Mouse (Mus musculus) gastrocnemius, postnatal 4 days (tissue): ENCODE data around the gene Tchp. TPM values are rescaled to one million over a fixed set of nuclear protein-coding genes. Genes with fewer than 3 reads are reported as not detected.

Experiments
- DNase-seq, 2 experiments: peaks; one replicate each; pipeline ENCODE4 v3.0.0; 2021 to 2022; ENCODE audit warnings: low spot score in 2 of 2, mixed read lengths in 2 of 2
- total RNA-seq, 2 experiments: library from RNA; stranded (reverse); gene quantifications; 2 replicates each; pipeline ENCODE4 v1.2.3; 2021

Gene Tchp
- total RNA-seq, 2 experiments from 2014 or later: 6.3 to 6.9 TPM

DNA sequence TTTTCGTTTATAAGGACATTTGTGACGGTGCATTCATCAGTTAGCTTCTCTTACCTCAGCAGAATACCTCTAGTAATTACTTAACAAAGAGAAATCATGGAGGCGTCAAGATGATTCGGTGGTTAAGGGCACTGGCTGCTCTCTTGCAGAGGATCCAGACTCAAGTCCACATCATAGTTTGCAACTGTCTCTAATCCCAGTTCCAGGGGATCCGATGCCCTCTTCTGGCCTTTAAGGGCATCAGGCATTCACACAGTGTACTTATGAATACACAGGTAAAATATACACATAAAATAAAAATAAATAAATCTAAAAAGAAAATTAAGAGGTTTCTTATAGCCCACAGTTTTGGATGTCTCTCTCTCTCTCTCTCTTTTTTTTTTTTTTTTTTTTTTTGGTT, 11.8 kb upstream of the Tchp start:
- DNase-seq: no peak

DNA sequence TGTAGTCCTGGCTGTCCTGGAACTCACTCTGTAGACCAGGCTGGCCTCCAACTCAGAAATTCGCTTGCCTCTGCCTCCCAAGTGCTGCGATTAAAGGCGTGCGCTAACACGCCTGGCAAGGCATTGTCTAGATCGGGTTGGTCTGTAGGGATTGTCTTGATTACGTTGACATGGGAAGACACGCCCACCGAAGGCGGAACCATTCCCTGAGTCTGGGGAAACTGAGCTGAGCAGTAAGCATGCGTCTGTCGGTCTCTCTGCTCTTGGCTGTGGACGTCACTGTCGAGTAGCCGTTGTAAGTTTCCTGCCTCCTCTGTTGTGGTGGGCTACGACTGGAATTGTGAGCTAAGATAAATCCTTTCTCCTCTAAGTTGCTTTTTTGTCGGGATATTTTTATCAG, 10.6 kb upstream of the Tchp start:
- DNase-seq: no peak

DNA sequence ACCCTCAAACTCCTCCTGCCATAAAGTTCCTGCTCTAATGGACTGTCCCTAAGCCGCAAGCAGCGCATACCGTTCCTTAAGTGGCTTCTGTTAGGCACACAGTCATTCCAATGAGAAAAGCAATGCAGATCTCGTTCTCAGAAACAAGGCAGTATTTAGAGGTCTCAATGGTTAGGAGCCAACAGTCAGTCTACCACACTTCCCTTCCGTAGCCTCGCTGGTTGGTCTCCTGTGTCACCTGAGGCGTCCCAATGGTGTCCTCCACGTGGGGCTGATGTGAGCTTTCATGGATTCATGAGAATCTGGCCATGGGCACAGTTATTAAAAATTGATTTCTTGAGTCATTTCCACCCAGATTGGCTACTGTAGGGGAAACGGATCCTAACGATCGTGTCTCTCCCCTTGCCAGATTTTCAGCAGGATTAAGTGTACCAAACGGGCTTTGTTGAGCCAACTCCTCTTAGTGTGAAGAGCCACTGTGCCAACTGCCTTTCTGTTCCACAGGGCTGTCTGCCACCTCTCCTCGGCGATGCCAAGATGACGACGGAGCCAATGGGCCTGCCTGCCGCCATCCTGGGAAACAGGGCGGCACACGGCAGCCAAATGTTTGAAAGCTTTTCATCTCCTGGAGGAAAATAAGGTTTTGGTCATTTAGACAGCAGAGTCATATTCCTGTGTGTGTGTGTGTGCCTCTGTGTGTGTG, 9.4 kb upstream of the Tchp start:
- peak in 1 of 2 experiments; percentile 49 for DNase-seq

DNA sequence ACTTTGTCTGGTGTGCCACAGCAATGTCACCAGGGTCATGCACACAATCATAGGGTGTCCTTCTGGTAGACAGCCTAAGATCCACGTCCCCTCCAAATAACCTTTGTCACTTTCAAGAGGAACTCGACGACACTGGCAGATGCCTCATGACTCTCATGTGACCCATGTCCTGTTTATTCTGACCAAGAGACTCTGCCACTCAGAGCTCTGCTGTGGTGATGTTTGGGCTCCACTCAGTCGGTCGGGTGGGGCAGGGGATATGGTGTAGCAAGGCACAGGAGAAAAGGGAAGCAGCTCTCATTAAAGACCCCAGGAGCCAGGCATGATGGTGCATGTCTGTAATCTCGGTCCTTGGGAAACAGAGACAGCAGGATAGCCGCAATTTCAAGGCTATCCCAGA, 8.5 kb upstream of the Tchp start:
- DNase-seq: no peak

DNA sequence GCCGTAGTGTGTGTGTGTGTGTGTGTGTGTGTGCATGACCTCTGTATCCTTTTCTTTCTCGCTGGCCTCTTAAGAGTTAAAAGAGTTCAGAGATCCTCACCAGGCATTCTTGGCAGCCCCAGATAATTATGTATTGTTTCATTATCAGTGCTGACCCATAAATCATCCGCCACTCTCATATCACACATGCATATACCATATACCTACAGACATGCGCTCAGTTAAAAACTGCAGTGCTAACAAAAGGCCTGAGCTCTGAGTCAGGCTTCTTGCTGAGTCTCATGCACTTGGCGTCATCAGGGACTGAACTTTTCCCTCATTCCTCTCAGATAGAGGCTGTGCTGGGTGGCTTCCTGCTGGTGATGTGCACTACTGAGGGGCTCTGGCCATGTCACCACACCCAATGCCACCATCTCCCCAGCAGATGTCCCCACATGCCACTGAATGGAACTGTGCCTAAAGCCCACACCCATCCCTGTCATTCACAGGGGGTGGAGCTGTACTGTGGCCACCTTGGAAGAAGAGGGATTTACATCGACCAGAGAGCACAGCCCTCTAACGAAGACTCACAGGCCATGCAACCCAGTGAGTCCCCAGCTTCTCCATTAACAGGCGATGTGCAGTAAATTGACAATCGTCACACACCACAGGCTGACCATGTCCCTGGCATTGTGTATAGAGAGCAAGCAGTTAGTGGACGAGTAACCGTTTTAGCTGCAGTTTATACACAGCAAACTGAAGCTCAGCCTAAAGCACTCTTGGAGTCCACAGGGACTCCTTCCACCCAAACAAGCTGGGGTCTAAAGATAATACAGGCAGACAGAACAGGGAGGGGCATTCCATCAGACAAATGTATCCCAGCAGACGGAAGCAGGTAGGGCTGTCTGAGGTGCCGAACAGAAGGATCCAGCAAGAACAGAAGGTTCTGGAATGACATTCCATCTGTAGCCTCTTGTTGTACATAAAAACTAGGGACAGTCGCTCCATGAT, 4.9 kb upstream of the Tchp start:
- no peak for DNase-seq

DNA sequence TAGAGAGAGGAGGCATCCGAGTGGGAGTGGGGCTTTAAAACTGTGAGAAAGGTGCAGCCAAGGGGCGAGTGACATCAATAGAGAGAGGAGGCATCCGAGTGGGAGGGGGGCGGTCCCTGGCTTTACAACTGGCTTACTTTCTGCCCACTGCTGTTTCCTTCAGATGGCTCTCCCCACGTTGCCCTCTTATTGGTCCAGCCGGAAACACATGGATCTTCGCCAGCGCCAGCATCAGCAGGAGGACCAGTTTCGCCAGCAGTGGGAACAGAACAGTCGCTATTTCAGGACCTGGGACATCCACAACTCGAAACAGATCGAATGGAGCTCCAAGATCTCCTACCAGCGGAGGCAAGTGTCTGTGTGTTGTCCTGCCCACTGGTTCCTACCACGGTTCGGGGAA, 931 bp downstream of the Tchp start:
- DNase-seq: no peak

DNA sequence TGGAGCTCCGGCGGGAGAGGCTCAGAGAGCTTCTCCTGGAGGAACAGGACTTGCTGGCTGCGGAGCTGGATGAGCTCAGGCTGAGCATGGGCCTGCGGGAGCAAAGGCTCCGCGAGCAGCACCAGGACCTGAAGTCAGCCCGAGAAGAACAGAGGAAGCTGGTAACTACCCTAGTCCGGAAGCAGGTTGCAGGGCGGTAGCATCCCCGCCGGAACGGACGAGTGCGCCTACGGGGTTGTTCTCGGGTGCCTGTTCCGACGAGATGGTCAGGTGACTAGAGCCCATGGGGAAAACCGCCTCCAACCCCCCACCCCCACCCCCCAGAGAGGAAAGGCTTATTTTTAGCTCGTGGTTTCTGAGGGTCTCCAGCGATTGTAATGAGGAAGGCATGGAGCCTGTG, 1.8 kb downstream of the Tchp start:
- no peak for DNase-seq

DNA sequence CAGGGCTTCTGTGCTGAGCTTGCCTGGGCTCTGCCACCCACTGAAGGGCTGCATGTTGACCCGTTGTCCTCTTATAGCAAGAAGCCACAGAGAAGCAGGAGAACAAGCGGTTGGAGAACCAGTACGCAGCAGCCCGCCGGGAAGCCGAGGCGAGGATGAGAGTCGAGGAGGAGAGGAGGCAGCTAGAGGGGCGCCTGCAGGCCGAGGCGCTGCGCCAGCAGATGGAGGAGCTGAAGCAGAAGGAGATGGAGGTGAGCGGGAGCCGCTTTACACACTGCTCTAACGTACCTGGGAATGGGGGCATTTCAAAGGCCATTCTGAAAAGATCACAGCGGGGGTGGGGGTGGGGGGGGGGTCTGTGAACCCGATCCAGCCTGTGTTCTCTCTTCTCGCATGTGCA, 7.0 kb downstream of the Tchp start:
- DNase-seq: no peak

DNA sequence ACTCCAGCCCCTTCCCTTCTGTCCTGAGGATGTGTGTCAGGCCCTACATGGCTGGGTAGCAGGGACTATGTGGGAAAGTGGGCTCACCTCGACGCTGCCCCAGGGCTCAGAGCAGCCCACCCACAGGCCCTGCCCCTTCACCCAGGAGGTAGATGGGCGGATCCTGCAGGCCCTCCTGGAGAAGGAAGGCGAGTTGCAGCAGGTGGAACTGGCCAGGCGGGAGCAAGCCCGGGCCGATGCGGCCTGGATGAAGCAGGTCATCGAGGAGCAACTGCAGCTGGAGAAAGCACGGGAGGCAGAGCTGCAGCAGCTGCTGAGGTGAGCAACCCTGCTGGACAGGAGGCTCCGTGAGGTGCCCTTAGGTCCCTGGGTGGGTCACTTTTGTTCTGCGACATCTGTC, 9.7 kb downstream of the Tchp start:
- no peak for DNase-seq

DNA sequence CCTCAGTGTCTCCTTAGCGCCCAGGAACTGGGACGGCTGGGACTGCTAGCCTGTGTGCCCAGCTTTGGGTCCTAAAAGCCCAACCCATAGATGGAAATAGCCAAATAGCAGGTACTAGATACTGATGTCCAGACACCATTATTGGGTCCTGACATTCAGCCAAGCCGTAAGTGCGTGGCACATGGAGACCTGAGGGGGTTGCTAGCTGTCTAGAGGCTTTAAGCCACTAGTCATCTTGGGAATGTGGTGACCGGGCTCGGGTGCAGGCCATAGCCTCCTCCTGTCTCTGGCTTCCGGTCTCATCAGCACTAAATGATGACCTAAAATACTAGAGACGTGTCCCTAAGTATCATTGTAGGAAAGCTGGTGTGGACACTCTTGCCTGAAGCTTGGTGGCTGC, 10.4 kb downstream of the Tchp start:
- DNase-seq: no peak

DNA sequence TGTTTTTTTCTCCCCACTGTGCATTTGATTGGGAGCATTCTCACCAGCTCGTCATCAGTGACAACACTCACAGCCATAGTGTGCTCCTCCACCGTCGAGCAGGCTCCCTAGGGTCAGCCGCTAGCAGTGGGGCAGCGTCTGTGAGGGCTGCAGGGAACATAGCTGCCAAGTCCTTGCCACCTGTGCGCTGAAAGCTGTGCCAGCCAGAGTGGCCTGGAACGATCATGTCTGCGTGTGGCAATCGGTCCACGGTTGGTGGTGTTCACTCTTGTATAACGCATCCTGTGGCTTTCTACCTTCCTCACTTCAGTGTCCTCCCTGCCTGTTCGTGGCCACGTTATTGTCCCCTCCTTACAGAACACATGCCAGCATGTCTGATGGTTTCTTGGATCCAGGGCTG, 10.9 kb downstream of the Tchp start:
- DNase-seq: no peak

DNA sequence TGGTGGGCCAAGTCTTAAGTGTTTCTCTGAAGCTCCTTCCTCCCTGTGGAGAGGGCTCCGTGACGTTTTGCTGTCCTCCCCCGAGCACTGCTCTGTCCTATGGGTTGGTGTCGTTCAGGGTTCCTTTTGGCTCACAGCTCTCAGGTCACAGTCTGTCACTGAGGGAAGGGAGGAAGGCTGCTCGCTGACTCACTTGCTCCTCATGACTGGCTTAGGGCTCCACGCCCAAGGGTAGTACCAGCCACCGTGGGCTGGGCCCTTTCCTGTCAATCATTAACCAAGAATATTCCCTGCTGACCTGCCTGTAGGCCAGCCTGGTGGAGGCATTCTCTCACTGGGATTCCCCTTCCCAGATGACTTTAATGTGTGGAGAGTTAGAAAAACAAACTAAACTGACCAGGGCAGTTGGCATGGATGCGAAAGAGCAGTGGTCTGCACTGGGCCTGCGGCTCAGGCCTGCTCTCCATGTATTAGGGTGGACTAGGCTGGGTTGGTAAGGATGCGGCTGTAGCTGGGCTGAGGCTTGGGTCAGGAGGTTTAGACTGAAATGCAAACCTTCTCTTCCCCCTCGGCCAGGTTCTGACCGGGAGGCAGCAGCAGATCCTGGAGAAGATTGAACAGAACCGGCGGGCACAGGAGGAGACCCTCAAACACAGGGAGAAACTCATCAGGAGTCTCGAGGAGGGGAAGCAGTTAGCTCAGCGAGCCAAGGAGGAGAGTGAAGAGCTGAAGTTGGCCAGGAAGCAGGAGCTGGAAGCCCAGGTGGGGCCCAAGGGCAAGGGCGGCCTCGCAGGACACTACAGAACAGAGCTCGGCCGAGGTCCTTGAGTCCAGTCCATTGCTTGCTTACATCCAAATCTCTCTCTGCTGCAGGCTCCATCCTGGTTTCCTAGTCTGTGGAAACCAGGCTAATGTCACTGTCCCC, 11.7 kb downstream of the Tchp start:
- no peak for DNase-seq

DNA sequence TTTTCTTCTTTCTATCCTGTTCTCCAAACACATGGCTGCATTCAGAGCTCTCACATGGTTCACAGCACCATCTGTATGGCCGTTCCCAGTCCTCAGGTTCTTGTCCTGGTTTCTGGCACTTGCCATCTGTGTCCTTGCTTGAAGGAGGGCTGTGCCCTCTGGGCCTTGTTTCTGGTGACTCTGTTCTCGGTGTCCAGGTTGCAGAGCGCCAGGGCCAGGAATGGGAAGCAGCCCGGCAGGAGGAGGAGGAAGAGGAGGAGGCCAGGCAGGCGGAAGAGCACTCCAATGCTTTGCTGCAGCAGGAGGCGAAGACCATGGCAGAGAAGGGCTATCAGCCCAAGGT, 12.3 kb downstream of the Tchp start:
- DNase-seq: no peak

DNA sequence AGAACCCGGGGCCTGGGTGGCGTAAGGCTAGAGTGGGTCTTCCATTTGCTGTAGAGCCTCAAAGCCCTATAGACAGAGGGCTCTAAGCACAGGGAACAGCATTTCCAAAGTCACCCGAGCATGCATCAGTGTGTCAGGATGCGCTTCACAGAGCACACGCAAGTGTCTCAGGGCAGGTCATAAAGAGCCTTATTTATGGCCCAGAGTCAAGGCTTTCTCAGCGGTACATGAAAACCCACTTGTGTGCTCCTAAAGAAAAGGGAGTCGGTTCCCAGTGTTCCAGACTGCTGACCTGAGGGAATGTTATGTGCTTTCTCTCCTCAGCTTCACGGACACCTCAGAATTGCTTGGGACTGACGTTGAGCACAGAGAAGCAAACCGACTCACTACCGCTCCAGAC, 13.2 kb downstream of the Tchp start:
- DNase-seq: no peak

DNA sequence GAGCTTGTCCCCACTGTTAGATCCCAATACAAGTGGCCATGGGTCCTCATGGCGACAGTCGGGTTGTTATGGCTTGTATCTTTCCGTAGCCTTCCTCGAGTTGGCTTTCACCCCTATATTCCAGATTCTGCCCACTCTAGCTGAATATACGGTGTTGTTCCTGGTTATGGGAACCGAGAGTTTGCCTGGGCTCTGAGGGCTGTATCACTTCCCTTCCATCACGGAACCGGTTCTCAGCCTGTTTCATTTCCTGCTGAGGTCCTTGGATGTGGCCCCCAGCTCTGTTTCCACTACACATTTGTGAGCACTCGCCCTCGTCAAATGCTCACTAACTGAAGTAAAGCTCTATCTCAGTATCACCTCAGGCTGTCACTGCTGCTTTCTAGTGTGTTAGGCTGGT, 14.4 kb downstream of the Tchp start:
- no peak for DNase-seq

DNA sequence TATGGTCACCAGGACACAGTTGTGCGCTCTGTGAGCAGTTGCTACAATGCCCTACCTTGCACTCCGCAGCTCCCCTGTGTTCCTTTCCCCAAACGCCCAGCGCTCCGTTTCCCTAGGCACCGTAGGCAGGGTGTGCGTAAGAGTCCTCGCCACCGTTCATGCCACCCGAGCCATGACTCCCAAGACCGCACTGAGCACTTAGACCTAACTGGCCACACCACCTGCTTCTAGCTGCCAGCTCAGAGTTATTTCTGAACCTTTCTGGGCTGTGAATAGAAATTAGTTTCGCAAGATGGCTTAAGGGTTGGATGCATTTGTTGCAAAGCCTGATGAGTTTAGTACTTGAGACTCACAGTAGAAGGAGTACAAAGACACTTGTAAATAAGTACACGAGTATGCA, 15.3 kb downstream of the Tchp start:
- peak in 1 of 2 experiments; percentile 8 for DNase-seq

DNA sequence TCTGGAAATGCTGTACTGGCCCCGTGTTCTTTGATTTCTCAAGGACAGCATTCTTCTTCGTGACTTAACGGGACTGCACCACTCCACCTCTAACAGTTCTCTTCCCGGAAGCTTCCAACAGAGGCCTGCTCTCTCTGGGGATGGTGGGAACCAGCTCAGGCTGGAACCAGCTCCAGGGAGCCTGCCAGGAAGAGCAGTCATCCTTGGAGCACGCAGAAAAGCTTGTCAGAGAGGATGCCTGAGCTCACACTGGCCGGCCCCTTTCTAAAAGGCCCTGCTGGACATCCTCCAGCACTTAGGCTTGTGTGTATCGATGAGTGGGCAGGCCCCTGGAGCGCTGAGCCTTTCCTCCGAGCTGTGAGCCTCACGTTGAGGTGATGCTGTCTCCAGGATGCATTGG, 20.6 kb downstream of the Tchp start:
- DNase-seq: peak in 1 of 2 experiments; percentile 59

DNA sequence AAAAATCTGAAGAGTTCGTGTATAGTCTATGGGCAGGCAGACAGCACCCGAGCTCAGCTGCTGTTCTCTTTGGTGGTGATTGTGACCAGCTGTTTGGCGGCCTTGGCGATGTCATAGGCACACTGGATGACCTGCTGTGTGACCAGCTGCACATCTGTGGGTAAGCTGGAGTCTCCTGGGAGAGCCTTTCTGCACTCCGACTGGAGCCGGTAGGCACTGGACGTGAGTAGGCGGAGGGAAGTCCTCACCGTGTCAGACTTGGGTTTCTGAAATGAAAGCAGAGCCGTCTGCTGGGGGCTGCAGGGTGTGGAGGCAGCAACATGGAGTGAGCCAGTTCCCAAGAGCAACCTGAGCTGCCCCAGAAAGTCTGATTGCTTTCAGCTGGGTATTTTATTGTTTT, 22.6 kb downstream of the Tchp start:
- peak in 1 of 2 experiments; percentile 40 for DNase-seq

DNA sequence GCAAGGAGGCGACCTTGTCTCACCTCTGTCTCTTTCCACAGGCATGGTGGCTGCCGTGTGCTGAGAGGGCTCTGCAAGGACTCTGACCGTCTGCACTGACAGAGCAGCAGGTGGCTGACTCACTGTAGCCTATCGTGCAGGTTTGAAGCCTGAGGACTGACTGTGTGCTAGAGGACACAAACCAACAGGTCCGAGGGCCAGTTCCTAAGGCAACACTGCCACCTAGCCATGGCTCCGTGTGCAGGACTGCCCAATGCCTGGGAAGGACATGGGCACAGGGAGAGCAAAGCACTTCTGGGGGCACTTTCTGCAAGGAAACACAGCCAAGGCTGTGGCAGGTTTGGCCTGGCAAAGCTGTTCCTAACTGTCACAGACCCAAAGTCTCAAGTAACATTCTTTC, 23.9 kb downstream of the Tchp start:
- DNase-seq: no peak

DNA sequence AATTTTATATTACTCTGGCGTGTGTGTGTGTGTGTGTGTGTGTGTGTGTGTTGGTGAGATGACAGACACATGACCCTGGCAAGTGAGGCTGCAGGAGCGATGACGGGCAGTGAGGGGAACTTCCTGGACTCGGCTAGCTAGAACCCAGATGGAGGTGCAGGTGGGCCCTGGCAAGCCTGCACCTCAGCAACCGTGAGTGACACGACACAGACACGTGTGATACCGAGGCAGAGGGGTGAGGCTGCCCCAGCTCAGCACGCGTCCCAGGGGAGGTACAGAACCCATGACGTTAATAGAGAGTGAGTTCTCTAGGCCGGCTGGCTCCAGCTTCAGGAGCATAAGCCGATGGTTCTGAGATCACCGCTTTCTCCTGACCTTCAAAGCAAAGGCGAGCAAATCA, 24.4 kb downstream of the Tchp start:
- no peak for DNase-seq

DNA sequence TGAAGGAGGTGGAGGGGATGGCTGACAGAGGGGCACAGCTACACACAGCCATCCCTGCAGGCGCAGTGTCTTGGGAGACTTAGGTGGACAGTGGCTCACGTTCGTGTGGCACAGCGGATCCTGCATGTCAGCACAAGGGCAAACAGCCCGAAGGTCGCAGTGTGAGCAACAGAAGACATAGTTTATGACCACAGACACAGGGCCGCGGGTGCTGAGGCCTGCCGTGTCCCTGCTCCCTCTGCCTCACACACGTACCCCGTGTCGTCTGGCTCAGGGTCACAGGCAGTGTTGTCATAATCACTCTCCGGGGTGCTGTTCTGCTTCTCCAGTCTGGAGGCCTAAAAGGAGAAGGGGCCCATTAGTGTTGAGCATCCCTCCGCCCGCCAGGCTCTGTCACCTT, 26.0 kb downstream of the Tchp start:
- no peak for DNase-seq
